Mouse (Mus musculus) spleen, postnatal 14 days (tissue): ENCODE measurements around the gene Shank2.

ENCODE experiments used
- DNase-seq, 2 experiments: peaks; one replicate each; pipeline ENCODE4 v3.0.0; 2021 to 2022; ENCODE audit warnings: low spot score in 2 of 2

The Shank2 gene

GRCm38 (mm10) chr7:144417644-144418343, 416.1 kb downstream of the Shank2 start:
- no peak for DNase-seq

DNA sequence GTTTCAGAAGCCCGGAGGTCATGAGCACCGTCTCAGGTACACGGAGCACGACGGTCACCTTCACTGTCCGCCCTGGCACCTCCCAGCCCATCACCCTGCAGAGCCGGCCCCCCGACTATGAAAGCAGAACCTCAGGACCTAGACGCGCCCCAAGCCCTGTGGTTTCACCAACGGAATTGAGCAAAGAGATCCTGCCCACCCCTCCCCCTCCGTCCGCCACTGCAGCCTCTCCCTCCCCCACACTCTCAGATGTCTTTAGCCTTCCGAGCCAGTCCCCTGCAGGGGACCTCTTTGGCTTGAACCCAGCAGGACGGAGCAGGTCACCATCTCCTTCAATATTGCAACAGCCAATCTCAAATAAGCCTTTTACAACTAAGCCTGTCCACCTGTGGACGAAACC, 418.8 kb downstream of the Shank2 start:
- DNase-seq = no peak

- no peak for DNase-seq
These were observed 419.8 kb downstream of the Shank2 start for GRCm38 (mm10) chr7:144421478-144421877.

- peak in 1 of 2 experiments; percentile 28 for DNase-seq
These were observed 424.2 kb downstream of the Shank2 start for GRCm38 (mm10) chr7:144425953-144426352.

GRCm38 (mm10) chr7:144426594-144426993, 424.9 kb downstream of the Shank2 start:
- no peak for DNase-seq

- no peak for DNase-seq
These were observed 425.7 kb downstream of the Shank2 start for GRCm38 (mm10) chr7:144427460-144427859.

DNA sequence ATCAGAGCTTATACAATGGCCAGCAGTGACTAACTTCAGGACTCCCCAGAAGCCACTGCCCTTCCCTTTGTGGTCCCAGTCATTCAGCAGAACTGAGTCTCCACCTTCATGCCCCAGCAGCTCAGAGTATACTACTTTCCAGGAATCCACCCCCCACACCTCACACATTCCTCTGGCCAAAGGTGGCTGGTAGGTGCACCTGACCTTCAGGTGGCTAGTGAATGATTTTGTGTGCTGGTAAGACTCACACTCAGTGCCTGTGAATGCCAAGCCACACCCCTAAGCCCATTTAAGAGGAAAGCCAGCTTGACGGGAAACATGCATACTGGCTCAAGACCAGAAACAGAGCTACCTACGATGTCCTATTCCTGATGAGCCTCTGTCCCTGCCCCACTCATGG, 431.2 kb downstream of the Shank2 start:
- no peak for DNase-seq

GRCm38 (mm10) chr7:144438811-144439210, 437.1 kb downstream of the Shank2 start:
- DNase-seq = no peak

DNA sequence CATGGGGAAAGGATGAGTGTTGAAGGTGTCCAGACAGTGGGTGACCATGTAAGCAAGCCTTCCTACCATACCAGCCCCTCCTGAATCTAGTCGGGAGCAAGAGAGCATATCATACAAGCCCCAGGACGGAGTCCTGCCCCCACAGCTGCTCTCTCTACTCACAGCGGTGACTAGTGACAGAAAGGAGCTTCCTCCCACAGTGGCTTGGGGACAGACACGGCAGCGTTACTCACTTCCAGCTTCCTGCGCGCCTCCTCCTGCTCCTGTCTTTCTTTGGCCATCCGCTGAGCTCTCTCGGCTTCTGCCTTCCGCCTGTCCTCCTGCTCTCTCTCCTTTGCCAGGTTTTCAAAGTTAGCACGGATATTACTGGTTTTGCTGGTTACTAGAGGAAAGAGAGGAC, 439.7 kb downstream of the Shank2 start:
- DNase-seq = no peak

- DNase-seq = no peak
These were observed 440.2 kb downstream of the Shank2 start for GRCm38 (mm10) chr7:144441976-144442375.

- DNase-seq = peak; percentile 19 to 25
These were observed 443.1 kb downstream of the Shank2 start for GRCm38 (mm10) chr7:144444788-144445187.

- peak in 1 of 2 experiments; percentile 10 for DNase-seq
These were observed 445.4 kb downstream of the Shank2 start for GRCm38 (mm10) chr7:144447146-144447545.

DNA sequence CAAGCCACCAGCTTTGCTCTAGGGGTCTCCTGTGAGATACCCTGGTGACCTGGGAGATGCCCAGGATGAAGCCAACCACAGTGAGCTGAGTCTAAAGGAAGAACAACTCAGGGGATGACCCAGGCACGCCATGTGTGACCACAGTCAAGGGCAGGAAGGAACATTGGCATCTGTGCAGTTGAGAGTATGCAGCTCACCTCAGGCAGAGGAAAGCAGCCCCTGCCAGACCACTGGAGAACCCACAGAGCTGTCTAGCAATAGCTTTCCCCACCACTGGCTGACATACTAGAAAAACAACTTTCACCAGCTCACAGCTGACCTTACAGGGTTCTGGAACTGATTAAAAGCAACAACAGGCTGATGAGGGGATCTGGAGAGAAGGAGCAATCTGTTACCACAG, 446.5 kb downstream of the Shank2 start:
- DNase-seq = no peak

GRCm38 (mm10) chr7:144449637-144450570, 448.2 kb downstream of the Shank2 start:
- no peak for DNase-seq

DNA sequence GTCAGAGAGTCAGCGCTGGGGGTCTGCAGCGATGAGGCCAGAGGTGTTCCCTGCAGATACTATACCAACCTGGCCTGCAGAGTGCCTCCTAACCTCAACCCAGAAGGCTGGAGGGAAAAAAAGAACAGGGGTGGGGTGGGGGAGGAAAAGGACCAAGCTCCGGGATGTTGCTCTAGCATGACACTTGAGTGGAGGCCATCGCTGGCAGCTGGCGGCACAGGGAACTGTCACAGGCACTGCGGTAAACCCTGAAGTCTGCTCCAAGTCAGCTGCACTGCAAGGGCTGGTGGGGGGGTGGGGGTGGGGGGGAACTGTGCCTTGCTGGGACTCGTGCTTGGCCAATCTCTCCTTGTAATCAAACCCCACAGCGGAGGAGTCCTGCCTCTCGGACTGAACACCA, 448.9 kb downstream of the Shank2 start:
- no peak for DNase-seq

DNA sequence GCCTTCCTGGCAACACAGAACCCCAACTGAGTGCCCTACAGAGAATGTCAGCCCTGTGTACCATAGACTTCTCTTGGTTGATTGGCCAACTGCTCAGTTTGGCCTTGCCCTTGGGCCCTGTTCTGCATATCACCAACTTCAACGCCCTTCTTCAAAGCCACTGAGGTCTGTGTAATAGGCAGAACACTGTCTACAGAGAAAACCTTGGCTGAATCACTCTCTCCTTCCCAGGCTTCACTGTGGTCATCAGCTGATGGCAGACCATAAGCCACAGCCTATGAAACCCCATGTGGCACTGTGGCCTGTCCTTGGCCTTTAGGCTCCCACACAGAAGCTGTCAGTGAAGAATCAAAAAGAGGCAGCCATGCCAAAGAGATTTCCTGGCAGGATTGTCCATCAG, 457.2 kb downstream of the Shank2 start:
- no peak for DNase-seq

- DNase-seq = no peak
These were observed 459.6 kb downstream of the Shank2 start for GRCm38 (mm10) chr7:144461246-144461902.

- no peak for DNase-seq
These were observed 460.8 kb downstream of the Shank2 start for GRCm38 (mm10) chr7:144462577-144462976.

GRCm38 (mm10) chr7:144468741-144469140, 467.0 kb downstream of the Shank2 start:
- DNase-seq = no peak

- DNase-seq = no peak
These were observed 467.5 kb downstream of the Shank2 start for GRCm38 (mm10) chr7:144469181-144469641.

- no peak for DNase-seq
These were observed 468.3 kb downstream of the Shank2 start for GRCm38 (mm10) chr7:144469908-144470544.
